In genomic region chr7:99116781-99117180, GRCm38 (mm10) we compare ENCODE assay signal across 17 mouse cellular contexts.
"Had no signal": no experiment of that assay in that cellular context is flagged by ENCODE, and none has a peak within 500 bp of the region (broad histone marks: within the 10 kb centered on the region; RNA-seq: fewer than 3 reads in every experiment).

No protein-coding gene starts in this region.

- H3K27me3 ChIP-seq: lung, embryonic 15.5 days; megakaryocyte, embryonic 14.5 days; midbrain, embryonic 13.5 days; midbrain, embryonic 15.5 days; neural tube, embryonic 12.5 days; stomach, embryonic 15.5 days had no signal

- DNase-seq: lung, adult 2 months; lung, postnatal 14 days; lung, postnatal 36 days; right cerebral cortex, postnatal 14 days; thymus, adult 2 months; thymus, postnatal 25 days; thymus, postnatal 4 days had no signal

- H3K9me3 ChIP-seq: lung, embryonic 15.5 days; megakaryocyte, embryonic 14.5 days; midbrain, embryonic 13.5 days; midbrain, embryonic 15.5 days; neural tube, embryonic 12.5 days; stomach, embryonic 15.5 days had no signal

- ATAC-seq: lung, postnatal 0 days; midbrain, embryonic 13.5 days; midbrain, embryonic 15.5 days had no signal

- H3K4me3 ChIP-seq: lung, embryonic 15.5 days; megakaryocyte, embryonic 14.5 days; midbrain, embryonic 13.5 days; midbrain, embryonic 15.5 days; neural tube, embryonic 12.5 days; stomach, embryonic 15.5 days had no signal

- H3K36me3 ChIP-seq: midbrain, embryonic 13.5 days; midbrain, embryonic 15.5 days; neural tube, embryonic 12.5 days; stomach, embryonic 15.5 days had no signal

- H3K4me2 ChIP-seq: lung, embryonic 15.5 days; midbrain, embryonic 11.5 days; midbrain, embryonic 13.5 days; midbrain, embryonic 15.5 days; neural tube, embryonic 12.5 days; stomach, embryonic 15.5 days had no signal

- H3K9ac ChIP-seq: lung, embryonic 15.5 days; midbrain, embryonic 13.5 days; midbrain, embryonic 15.5 days; neural tube, embryonic 12.5 days; stomach, embryonic 15.5 days had no signal

- H3K4me1 ChIP-seq: midbrain, embryonic 13.5 days; midbrain, embryonic 15.5 days; neural tube, embryonic 12.5 days had no signal

- H3K27ac ChIP-seq: lung, embryonic 15.5 days; macrophage; midbrain, embryonic 13.5 days; midbrain, embryonic 15.5 days; neural tube, embryonic 12.5 days; stomach, embryonic 15.5 days; stomach, postnatal 0 days had no signal
